Mouse (Mus musculus): Measurements from ENCODE around the gene Smad5. TPM values are rescaled to one million over a fixed set of nuclear protein-coding genes. Genes with fewer than 3 reads are reported as not detected.

Gene Smad5
- total and polyA plus RNA-seq, 3 experiments: 4.3 to 7.4 (median 4.4) TPM

DNA sequence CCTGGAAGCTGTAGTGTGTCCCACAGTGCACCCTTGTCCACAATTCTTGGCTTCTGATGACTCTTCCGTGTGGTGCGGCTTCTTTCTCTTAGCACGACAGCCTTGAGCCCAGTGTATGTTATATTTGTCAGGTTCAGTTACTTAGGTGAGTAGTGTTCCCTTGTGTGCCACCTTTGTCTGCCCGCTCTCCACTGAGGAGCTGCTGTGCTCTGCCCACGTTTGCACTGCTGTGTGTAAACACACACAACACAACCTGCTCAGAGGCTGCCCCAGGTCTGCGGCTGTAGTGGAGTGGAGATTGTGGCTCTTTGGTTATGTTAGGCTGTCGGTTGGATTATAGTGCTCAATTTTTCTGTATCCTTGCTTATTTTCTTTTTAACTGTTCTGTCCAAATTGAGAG, 26.2 kb downstream of the Smad5 start:
- H3K4me1 ChIP-seq (ENCODE audit: control insufficient read depth in 1 of 2, insufficient read depth in 2 of 2): no peaks in the 10 kb centered on the region
- H3K4me3 ChIP-seq (replicated peaks in 1 of 3; ENCODE audit: low read depth in 2 of 3, low read length in 2 of 3, poor library complexity in 1 of 3): no peak overlapping the region
- in situ Hi-C loops (cut with MboI; ENCODE audit: low pct_ligation_motif_present, low pct_unique_long_range_greater_than_20kb, low sequenced_read_pairs) (no loop called here), dilution Hi-C loops (cut with MboI; ENCODE audit: extremely low pct_ligation_motif_present, extremely low pct_unique_long_range_greater_than_20kb, low sequenced_read_pairs) (no loop called here)
- DNase-seq (ENCODE audit: extremely low read depth): no peak
- TF ChIP-seq EP300 (IDR thresholded peaks at IDR 0.05; ENCODE audit: low read length) (no peak), JUND (conservative IDR thresholded peaks at IDR 0.05; ENCODE audit: low read depth, low read length) (no peak), IRF4 (IDR thresholded peaks at IDR 0.05; ENCODE audit: low read depth, low read length) (no peak), HCFC1 (IDR thresholded peaks at IDR 0.05; ENCODE audit: low read depth, low read length) (no peak), PAX5 (IDR thresholded peaks at IDR 0.05; ENCODE audit: low read length) (no peak), ZMIZ1 (IDR thresholded peaks at IDR 0.05; ENCODE audit: low read depth, low read length) (no peak), TCF12 (IDR thresholded peaks at IDR 0.05; ENCODE audit: low read depth, low read length) (no peak), JUN (IDR thresholded peaks at IDR 0.05; ENCODE audit: insufficient read depth, low read depth, low read length) (no peak), POLR2A (IDR thresholded peaks at IDR 0.05; ENCODE audit: low read depth, low read length) (no peak), CHD2 (IDR thresholded peaks at IDR 0.05; ENCODE audit: low read length) (no peak), SIN3A (IDR thresholded peaks at IDR 0.05; ENCODE audit: low read length) (no peak), RCOR1 (conservative IDR thresholded peaks at IDR 0.05; ENCODE audit: low read depth, low read length) (no peak), NELFE (IDR thresholded peaks at IDR 0.05; ENCODE audit: low read depth, low read length) (no peak), ZNF384 (IDR thresholded peaks at IDR 0.05; ENCODE audit: low read depth, low read length) (no peak), E2F4 (IDR thresholded peaks at IDR 0.05; ENCODE audit: insufficient replicate concordance, low read depth, low read length) (no peak), MAFK (IDR thresholded peaks at IDR 0.05; ENCODE audit: insufficient replicate concordance, low read length) (no peak), CHD1 (IDR thresholded peaks at IDR 0.05; ENCODE audit: low read depth, low read length) (no peak), MAX (IDR thresholded peaks at IDR 0.05; ENCODE audit: low read length) (no peak), ETS1 (conservative IDR thresholded peaks at IDR 0.05; ENCODE audit: low read depth, low read length) (no peak)
- peaks cover 4% of the 10 kb centered on the region; the same call in 1 of the 2 replicates for H3K79me2 ChIP-seq (replicated peaks; ENCODE audit: control insufficient read depth, extremely low read depth, insufficient read depth, poor library complexity, severe bottlenecking)
- no peak overlapping the region for H3K27ac ChIP-seq (ENCODE audit: insufficient read depth, low read depth)
- H3K9ac ChIP-seq (ENCODE audit: insufficient read depth, low read depth): no peak overlapping the region
- no peak overlapping the region for H3K4me2 ChIP-seq (ENCODE audit: insufficient read depth, low read depth, poor library complexity, severe bottlenecking)
- H3K27me3 ChIP-seq (replicated peaks): no peaks in the 10 kb centered on the region
- H3K36me3 ChIP-seq (replicated peaks in 1 of 2; ENCODE audit: control insufficient read depth in 1 of 2, insufficient read depth in 1 of 2, low read length in 1 of 2): peaks cover 63 to 90% of the 10 kb centered on the region in 2 experiments
- no peaks in the 10 kb centered on the region for H3K9me3 ChIP-seq (replicated peaks; ENCODE audit: low read length)

DNA sequence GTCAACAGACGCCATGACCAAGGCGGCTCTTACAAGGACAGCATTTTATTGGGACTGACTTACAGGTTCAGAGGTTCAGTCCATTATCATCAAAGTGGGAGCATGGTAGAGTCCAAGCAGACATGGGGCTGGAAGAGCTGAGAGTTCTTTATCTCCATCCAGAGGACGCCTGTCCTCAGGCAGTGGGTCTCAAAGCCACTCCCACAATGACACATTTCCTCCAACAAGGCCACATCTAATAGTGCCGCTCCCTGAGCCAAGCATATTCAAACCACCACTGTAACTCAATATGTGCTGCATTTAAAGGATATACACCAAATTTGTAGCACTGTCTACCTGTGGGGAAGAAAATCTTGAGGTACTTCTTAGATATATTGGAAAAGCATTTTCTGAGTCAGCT, 31.8 kb downstream of the Smad5 start:
- TF ChIP-seq UBTF (IDR thresholded peaks at IDR 0.05; ENCODE audit: low read depth, low read length) (no peak), TCF12 (IDR thresholded peaks at IDR 0.05; ENCODE audit: low read depth, low read length) (no peak), MAFK (IDR thresholded peaks at IDR 0.05; ENCODE audit: insufficient replicate concordance, low read length) (no peak), NELFE (IDR thresholded peaks at IDR 0.05; ENCODE audit: low read depth, low read length) (no peak), SMC3 (IDR thresholded peaks at IDR 0.05; ENCODE audit: low read depth, low read length) (no peak), MAZ (IDR thresholded peaks at IDR 0.05; ENCODE audit: low read depth, low read length) (no peak), SIN3A (IDR thresholded peaks at IDR 0.05; ENCODE audit: low read length) (no peak), MEF2A (IDR thresholded peaks at IDR 0.05; ENCODE audit: borderline replicate concordance, low read depth, low read length) (no peak), KAT2A (IDR thresholded peaks at IDR 0.05; ENCODE audit: insufficient replicate concordance, low read length) (no peak), CHD1 (IDR thresholded peaks at IDR 0.05; ENCODE audit: low read depth, low read length) (no peak)
- in situ Hi-C loops (cut with MboI; ENCODE audit: low pct_ligation_motif_present, low pct_unique_long_range_greater_than_20kb, low sequenced_read_pairs): no loop called here

More for the DNA sequence above, 31.8 kb downstream of the Smad5 start:
- Histone ChIP-seq H3K9ac (ENCODE audit: insufficient read depth, low read depth) (no peak overlapping the region), H3K4me3 (replicated peaks in 1 of 3; ENCODE audit: low read depth in 2 of 3, low read length in 2 of 3, poor library complexity in 1 of 3) (no peak overlapping the region), H3K79me2 (replicated peaks; ENCODE audit: control insufficient read depth, extremely low read depth, insufficient read depth, poor library complexity, severe bottlenecking) (no peaks in the 10 kb centered on the region), H3K4me1 (ENCODE audit: control insufficient read depth in 1 of 2, insufficient read depth in 2 of 2) (no peaks in the 10 kb centered on the region), H3K27ac (ENCODE audit: insufficient read depth, low read depth) (no peak overlapping the region), H3K27me3 (replicated peaks) (no peaks in the 10 kb centered on the region), H3K9me3 (replicated peaks; ENCODE audit: low read length) (no peaks in the 10 kb centered on the region), H3K36me3 (replicated peaks in 1 of 2; ENCODE audit: control insufficient read depth in 1 of 2, insufficient read depth in 1 of 2, low read length in 1 of 2) (peaks cover 44 to 84% of the 10 kb centered on the region in 2 experiments), H3K4me2 (ENCODE audit: insufficient read depth, low read depth, poor library complexity, severe bottlenecking) (no peak overlapping the region)
- dilution Hi-C loops (cut with MboI; ENCODE audit: extremely low pct_ligation_motif_present, extremely low pct_unique_long_range_greater_than_20kb, low sequenced_read_pairs): no loop called here
- DNase-seq (ENCODE audit: extremely low read depth): no peak
